Mouse (Mus musculus) kidney, postnatal 10 days (tissue): ENCODE measurements around the gene Chn1.

Experiments
- DNase-seq: peaks from one replicate; pipeline ENCODE4 v3.0.0; 2021; ENCODE audit warnings: mixed read lengths

Chn1 gene

DNA sequence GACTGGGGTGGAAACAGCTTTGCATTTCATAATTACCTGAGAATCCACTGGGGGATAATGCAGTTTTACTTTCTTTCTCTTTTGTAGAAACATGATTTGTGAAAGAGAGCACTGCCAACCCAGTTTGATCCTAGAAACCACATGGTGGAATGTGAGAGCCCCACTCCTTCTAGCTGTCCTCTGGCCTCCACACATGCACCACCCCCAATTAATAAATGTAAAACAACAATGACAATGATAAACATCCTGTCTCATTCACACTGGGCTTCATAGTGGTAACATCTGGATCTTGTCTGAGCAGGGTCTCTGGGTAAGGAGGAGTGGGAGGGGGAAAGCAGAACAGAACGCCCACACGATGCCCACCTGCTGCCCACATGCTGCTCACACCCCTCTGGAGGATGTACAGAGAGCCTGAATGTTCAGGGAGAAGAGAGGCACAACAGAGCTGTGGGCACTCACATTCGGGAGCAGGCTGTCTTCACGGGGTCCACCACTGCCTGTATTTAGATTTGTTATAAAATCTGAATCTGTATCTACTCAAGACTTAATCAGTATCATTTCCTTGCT lies 156.6 kb downstream of the Chn1 start:
- DNase-seq = no peak

DNA sequence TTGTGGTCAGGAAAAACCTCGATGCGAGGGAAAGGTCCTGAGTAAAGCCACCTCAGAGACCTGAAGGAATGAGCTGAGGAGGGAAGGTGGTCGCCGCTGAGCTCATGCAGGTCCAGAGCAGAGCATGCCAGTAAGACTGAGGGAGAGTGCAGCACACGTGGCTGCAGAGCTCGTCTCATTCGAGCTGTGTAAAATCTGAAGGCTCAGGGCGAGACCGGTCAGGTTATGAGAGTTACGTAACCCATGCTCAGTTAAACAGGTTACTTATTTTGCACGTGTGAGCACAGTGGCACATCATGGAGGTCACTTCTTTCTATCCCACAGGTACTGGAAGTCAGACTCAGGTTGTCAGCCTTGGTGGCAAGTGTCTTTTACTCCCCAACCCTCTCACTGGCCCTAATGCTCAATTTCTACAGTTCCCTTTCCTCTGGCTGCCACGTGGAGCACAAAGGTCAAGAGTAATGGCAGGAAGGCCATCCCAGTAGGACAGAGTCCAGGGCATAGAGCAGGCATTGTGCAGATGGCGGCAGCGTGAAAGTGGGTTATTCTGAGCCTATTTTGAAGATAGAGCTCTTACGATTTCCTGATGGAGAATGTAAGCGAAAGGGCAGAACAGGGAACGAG lies 158.6 kb downstream of the Chn1 start:
- DNase-seq = no peak

DNA sequence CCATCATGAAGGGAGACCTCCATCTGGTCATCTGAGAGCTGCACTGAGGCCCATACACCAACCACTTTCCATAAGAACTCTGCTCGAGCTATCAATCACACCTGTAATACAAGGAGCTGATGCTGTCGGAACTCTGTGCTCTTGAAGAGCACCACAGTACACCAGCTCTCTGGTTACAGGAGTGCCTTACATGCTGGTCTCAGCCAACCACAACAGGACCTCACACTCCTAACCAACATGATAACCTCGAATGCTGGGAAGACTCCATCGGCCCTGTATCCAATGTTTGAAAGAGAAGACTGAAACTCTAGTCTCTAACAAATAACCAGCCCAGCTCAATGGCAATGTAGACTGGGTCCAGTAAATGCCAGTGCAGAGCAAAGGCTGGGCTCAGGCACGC lies 159.7 kb downstream of the Chn1 start:
- DNase-seq = no peak

DNA sequence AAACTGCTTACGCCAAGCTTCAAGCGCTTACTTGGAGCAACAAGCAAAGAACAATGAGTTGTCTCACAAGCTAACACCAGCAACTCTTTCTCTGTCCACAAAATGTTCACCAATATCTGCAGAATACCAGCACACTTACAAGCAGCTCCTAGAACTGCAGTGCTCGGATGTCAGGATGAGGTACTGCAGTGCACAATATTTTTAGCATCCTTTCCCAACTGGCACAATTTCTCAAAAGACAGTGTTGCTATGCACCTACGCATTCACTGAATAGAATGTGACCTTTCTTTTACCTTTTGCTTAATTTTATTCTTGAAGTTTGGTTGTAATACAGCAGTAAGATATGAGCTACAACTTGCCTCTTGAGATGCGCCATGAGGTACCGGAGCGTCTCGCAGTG lies 160.8 kb downstream of the Chn1 start:
- DNase-seq = no peak

DNA sequence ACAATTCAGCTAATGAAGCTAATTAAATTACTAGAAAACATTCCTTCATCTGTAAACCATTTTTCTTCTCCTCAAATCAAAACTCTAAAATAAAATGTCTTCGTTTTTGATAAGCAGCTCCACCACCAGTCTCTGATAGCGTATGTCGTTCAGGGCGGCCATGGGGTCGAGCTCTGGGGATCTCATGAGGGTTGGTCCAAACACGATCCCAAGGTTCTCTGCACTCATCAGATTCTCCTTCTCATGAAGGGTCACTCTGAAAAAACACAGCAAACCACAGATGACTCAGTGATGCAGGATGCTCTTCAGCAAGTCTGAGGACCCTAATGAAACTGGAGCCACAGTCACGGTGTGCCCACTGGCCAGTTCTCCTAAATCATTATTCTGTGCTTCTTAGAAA lies 162.2 kb downstream of the Chn1 start:
- no peak for DNase-seq

DNA sequence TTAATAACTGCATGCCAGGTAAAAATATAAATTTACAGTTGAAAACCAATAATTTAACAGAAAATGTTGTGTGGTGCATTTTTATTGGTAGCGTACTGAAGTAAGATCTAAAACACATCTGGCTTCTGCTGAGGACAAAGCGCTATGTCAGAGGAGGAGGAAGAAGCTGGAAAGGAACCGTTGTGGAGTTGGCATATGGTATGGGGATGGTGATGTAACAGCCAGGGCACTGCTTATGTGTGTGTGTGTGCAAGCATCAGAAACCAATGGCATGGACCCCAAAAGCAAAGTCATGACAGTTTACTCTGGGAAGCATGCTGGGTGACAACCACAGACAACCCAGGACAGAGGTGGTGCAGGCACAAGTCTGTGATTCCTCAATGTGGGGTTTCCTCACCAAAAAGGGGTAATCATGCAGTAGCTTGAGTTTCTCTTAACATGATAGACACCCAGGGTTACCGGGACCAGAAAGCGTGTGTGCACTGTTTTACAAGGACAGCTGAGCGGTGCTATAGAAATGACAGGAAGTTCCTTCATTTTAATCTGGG lies 162.7 kb downstream of the Chn1 start:
- DNase-seq = no peak

DNA sequence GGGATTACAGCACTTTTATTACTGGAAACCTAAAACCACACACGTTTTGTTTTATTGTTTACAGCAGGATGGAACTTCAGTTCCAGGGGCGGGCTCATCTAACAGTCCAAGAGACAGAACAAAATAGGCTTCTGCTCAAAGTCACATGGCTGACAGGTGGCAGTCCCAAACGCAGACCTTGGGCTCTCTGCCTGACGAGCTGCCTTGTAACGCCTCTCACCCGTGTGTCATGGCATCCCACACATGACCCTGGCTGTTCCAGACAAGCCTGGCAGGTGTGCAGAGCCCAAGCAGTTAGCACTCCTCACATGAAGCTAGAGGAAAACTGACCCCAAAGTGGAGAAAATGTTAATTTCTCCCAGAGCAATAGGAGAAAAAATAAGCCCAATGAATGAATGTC lies 163.3 kb downstream of the Chn1 start:
- DNase-seq = no peak

DNA sequence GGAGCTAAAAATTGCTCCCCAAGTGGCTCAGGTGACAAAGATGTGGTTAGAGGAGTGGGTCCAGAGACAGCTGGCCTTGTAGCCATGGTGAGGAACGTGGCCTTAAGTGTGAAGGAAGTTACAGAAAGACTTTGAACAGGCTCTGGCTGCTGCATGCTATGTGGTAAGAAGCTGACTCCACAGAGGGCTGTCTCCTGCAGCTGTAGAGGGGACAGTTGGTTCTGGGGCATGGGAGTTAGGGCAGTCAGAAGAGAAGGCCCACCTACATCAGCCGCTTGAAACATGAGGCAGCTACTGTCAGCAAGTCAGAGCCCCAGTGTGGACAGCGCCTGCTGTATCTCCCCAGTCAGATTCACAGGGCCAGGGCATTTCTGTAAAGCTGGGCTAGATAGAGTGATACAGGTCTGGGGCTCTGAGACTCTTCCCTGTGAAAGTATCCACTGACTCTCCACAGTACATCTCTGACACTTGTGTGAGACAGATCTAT lies 165.4 kb downstream of the Chn1 start:
- no peak for DNase-seq

DNA sequence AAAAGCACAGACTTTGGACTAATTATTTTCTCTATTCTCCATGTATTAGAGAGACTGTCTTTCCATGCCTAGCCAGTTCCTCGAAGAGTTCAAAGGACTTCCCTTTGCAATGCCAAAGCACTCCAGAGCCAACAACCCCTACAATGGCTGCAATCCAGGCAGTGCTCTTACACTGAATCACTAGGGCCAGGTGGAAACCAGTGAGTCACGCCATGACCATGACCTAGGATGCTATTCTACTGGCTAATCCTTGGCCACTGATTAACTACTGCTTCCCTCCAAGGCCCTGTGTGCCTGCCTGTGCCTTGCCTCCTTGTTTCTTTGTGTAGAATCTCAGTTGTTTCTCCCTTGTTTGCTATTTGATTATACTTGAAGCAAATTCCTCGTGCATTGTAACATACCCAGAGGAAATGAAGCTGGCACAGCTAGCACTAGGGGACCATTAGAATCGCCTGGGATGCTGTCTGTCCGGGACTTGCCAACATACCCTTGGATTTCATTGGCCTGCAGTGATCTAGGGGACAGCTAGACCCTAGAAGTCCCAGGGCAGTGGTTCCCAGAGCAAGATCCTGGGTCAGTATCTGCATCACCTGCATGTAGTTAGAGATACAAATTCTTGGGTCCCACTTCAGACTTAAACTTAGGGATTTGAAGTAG lies 166.0 kb downstream of the Chn1 start:
- DNase-seq = peak; percentile 45

DNA sequence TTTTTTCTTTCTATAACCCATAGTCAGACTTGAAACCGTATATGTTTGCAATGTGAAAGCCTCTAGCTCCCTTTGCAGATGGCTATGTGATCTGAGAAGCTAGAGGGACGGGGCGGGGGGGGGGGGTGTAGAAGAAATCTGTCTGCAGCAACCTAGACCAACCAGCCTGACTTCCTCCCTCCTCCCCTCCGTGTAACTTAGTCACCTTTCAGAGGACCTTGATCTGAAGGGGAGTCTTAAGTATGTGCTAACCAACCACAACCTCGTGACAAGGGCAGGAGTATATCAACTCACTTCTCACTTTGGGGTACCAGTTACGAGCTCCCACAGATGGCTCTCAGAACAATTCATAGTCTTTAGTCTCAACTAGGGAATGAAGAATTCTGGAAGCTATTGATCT lies 166.8 kb downstream of the Chn1 start:
- no peak for DNase-seq

DNA sequence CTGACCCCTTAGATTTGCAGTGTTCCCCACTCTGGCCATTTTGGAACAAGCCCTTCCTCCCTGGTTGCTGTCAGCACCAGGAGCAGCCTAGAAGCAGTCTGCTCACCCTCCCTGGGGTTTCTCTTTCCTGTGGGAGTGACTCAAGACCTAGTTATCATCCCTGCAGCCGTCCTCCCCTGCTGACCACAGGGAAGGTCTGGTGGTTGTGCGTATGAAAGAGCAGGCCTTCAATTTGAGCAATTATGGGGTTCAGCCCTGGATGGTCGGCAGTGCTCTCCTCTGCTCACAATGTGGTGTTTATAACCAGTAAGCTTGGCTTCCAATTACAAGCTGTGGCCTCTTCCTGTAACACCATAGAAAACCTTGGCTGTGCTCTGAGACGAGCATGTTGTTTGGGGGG lies 167.5 kb downstream of the Chn1 start:
- DNase-seq = no peak

DNA sequence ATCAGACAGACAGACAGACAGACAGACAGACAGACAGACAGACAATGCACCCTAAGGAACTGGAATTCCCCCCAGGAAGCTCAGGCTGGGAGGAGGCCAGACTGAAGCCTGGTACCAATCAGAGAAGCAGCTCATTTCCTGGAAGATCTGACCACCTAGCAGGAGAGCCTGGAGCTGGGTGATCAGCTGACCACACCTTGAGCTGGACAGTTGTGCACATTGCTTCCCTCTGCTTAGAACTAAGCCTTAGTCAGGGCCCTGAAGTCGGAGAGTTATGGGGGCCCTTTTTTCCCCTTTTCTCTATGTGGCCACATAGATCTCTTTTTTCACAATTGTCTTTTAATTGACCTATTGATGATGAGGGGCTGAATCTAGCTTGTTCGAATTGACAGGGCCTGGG lies 168.0 kb downstream of the Chn1 start:
- no peak for DNase-seq

DNA sequence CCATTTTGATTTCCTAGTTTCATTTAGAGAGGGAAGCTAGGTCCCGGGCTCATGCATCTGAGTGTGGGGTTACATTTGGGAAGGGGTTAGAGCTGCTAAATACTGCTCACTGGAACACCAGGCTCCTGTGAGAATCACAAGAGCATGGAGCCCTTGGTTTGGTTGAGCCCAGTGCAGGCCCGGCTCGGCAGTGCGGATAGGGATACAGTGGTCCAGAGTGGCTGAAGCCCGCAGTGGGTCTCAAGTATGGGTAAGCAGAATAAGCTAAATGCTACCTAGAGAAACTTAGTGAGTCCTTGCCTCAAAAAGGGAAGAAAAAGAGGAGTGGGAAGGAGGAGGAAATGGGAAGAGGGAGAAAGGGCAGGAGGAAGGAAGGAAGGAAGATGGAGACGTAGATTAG lies 168.5 kb downstream of the Chn1 start:
- no peak for DNase-seq

DNA sequence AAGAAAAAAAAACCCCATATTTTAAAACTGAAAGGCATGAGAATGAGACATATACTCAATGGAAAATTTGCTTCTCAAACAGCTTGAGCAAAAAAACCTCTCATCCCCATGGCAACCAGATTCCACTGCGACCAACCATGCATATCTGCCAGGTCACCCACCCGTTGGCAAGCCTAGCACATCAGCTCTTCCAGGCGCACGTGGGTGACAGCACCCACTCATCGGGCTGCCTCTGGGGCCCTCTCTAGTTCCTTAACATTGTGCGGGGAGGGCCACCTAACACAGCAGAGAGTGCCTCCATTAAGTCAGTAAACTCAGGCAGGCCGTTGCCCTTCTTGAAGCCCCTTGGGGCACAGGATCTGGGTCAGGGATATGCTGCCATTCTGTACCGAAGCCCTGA lies 170.1 kb downstream of the Chn1 start:
- DNase-seq = peak; percentile 43

DNA sequence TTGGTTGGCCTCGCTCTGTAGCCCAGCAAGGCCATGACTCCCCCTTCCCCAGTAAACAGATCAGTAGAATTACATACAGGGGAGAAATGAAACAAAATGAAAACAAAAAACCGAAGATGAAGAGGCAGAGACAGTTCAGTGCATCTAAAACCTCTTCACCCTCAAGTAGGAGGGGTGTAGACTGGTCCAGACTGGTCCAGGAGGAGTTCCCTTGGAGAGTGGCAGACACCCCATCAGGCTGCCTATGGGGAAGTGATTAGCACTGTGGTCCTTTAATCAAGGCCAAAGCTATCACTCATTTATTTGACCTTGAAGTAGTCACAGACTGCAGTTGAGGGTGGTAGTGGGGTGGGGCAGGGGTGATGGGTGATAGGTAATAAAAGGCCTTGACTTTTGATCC lies 170.6 kb downstream of the Chn1 start:
- no peak for DNase-seq

DNA sequence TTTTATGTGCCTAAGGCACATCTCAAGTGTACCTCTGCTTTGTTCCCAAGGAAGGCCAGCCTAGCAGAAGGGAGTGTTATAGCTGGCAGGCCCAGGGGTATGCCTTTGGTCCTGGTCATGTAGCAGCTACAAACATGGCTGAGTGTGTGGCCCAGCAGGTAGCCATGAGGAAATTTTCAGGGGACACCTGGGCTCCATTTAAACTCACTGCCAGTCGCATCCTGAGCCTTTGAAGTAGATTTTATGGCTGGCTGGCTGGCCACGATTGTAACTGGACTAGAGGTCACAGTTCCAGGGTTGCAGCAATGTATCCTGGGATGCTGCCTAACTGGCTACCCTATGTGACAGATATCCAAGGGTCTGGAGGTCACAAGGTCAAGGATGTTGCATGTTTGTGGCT lies 174.5 kb downstream of the Chn1 start:
- no peak for DNase-seq

DNA sequence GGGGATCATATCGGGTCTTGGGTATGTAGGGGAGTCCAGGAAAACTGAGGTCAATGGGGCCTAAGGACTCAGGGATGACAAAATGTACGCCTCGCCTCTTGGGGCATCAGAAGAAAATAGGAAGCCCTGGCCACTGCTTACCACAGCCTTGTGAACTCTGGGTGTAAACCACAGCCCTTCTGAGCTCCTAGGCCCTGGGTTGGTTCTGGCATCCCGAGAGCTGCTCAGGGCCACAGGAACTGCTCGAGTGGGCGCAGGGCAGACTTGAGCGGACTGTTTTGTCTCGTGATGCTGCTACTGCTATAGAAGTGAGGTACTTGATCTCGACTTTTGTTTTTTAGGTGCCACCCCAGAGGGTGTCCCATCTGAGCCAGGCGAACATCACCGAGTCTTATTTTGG lies 177.4 kb downstream of the Chn1 start:
- no peak for DNase-seq

DNA sequence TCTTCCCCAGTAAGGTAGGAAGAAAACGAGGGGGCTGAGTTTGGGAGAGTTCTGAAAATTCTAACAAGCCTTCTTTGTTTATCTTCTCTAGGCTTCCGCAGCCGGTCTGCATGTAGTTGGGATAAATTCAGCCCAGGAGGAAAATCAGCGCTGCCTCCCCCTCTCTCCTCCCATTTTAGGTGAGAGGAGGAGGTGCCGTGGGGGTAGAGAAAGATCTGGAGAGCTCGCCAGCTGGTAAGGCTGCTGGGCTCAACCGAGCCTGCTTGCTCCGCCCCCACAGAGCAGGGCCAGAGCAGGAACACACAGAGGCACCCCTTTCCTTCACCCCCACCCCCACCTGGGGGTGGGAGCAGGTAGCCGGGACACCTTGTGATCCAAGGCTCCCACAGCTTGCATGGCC lies 178.4 kb downstream of the Chn1 start:
- DNase-seq = no peak

DNA sequence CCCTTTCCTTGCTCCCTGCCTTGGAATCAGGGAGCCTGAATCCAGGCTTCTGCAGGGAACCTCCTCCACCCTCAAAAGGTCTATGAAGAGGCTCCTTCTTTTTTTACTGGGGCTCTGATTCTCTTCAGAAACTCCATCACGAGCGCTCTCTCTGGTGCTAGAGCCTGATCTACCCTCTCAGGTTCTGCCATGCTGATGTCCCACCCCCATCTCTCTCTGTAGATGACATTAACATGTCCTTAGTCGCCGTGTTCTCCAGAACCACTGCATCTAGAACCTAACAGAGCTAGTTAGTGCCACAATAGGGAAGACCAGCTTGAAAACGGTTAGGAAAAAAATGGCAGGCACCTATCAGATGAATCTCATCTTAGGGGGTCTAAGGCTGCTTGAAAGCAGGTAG lies 178.8 kb downstream of the Chn1 start:
- DNase-seq = no peak

DNA sequence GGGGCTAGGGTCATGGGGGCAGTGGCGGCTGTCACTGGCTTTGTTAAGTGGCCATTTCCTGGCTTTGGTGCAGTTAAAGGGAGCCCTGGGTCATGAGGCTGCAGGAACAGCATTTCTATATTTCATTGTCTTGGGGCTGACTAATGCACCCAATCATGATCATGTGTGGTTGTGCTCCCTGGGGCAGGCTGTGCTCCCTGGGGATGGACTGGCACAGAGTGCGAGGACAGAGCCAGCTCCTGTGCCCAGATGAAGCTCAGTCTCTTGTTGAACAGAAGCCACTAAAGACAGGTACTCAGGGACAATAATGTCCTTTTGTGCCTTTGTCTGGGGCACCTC lies 182.1 kb downstream of the Chn1 start:
- DNase-seq = no peak

DNA sequence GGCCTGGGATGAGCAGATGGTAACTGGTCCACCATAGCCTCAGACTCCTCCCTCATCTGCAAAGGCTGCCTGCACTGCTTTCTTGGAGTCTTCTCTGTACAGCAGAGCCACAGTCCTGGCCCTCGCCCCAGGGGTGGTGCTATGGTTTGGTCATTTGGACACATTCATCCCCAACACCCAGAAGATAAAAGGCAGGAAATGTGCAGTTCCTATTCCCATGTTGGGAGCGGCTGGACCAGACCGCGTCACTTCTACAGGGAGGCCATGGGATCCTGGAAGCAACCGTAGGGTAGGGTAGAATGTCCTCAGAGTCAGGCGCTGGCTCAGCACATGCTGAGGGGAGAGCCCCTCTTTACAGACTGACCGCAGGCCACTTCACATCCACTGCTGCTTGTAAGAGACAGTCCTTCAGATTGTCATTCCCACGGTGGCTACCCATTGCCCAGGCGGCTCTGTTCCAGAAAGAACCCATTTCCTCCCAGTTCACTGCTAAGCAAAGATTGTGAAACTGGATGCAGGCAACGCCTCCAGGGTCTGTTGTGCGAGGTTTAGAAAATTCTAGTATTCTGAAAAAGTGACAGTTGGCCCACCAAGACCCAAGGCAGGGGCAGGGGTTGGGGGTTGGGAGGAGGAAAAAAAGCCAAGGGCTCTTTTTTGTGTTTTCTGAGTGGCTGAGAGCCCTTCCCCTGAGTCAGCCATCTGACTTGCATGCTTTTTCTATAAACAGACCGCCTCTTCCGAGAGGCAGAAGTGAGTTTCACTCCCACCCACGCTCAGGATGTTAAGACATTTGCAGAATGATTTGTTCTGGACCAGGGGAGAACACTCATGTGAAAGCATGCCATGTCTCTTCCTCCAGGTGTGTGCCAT lies 182.7 kb downstream of the Chn1 start:
- peak; percentile 75 for DNase-seq

DNA sequence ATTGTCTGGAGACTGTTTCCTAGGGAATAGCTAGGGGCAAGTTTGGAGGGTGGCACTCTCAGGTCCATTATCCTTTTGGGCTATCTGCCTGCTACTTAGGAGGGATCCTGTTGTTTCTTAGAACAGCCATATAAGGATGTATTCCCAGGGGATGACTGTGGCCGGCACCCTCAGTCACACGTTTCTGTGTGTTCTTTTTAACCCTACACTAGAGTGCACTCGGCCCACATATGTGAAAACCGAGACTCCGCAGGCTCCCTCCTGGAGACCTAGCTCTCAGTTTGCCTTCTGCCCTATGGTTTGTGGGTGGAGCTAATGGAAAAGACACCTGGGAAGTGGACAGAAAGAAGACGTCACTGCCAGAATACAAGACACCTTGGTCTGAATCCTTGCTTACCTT lies 183.9 kb downstream of the Chn1 start:
- no peak for DNase-seq

DNA sequence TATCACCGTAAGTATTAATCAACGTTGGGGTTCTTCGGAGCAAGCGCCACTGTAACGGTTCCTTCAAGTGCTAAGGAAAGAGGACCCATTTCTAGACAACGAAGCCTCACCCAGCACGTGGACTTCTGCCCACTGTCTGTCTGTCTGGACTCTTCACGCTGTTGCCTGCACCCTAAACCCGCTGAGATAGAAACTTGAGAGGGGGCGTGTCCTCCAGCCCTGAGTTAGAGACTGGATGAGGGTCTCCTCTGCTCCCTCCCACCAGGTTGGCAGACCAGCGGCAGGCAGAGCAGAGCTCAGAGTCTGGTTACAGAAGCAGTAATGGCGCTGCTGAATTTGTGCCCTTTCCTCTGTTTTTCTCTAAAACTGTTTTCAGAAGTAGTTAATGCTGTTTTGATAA lies 185.0 kb downstream of the Chn1 start:
- no peak for DNase-seq

DNA sequence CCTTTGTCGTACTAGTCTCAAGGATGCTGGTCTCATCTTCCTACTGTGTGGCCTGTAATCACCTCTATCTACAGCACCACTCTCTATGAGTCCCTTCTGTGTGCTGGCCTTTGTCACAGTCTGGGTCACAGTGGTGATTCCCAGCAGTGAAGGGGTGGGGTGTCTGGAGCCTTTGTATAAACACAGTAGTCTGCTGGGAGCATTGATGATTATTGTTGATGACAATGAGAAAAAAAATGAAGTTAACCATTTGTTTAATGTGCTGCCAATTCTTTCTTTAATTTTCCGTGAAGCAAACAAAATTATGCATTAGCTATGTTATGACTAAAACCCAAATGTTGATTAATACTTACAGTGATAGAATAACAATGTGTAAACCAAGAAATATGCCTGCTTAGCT lies 186.2 kb downstream of the Chn1 start:
- DNase-seq = no peak
